Mouse (Mus musculus) heart, postnatal 0 days (tissue): ENCODE data around the gene Qrich1.

Experiments used
- CTCF ChIP-seq: IDR thresholded peaks from 2 replicates; pipeline ENCODE4 v1.5.1; 2016; ENCODE audit warnings: antibody characterized with exemption, control low read depth, low read depth
- EP300 ChIP-seq: IDR thresholded peaks from 2 replicates; pipeline ENCODE4 v1.6.1; 2016; ENCODE audit warnings: antibody characterized with exemption, low read depth

DNA sequence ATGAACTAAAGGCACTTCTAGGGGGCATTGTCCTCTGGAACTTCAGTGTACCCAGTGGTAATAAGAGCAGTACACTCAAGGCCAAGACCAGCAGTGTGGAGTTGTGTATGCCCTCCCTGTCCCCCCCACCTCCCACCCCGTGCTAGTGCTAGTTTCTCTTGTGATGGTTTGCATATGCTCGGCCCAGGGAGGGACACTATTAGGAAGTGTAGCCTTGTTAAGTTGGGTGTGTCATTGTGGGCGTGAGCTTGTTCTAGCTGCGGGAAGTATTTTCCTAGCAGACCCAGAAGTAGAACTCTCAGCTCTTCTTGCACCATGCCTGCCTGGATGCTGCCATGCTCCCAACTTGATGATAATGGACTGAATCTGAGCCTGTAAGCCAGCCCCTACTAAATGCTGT, 85.4 kb downstream of the Qrich1 start:
- TF ChIP-seq EP300 = no peak
- no peak for TF ChIP-seq CTCF
